Mouse (Mus musculus) erythroblast, embryonic 14.5 days (primary cell): ENCODE measurements around the gene Tnfsf12.

Experiments used
- GATA1 ChIP-seq: IDR thresholded peaks from 2 replicates; pipeline ENCODE4 v1.6.1; 2012; ENCODE audit warnings: low read length, inconsistent platforms, mixed read lengths
- TAL1 ChIP-seq: IDR thresholded peaks from 3 replicates; pipeline ENCODE4 v1.6.1; 2012; ENCODE audit warnings: low read length, inconsistent platforms, mixed read lengths

GRCm38 (mm10) chr11:69685526-69686148, 10.0 kb downstream of the Tnfsf12 start, which contains the start of gene Tnfsf13:
- TF ChIP-seq GATA1 (no peak), TAL1 (no peak)
